Mouse (Mus musculus) right cerebral cortex, postnatal 4 days (tissue): Measurements from ENCODE around the gene Kcnk10.
A peak's percentile ranks its signal among the peaks of the same experiment; 100 is the strongest.

Source experiments
- DNase-seq: peaks from one replicate; pipeline ENCODE4 v3.0.0-alpha.2; 2022

Gene Kcnk10

DNA sequence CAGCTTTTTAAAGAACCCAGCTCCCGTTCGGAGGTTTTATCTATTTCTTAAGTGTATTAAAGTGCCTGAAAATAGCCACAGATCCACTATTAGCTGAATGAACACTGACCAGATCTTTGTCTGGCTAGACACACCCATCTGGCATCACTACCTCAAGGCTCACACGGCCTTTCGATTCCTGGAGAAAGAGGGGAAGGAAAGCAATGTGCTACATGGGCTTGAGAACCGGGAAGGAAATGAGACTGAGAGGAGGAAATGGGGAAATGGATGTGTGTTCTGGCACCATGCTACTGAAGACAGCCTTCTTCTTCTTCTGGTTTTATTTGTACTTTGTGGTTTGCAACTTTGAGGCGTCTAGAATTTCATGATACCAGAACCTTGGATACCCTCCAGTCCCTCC is 8.7 kb downstream of the Kcnk10 start:
- DNase-seq = no peak

DNA sequence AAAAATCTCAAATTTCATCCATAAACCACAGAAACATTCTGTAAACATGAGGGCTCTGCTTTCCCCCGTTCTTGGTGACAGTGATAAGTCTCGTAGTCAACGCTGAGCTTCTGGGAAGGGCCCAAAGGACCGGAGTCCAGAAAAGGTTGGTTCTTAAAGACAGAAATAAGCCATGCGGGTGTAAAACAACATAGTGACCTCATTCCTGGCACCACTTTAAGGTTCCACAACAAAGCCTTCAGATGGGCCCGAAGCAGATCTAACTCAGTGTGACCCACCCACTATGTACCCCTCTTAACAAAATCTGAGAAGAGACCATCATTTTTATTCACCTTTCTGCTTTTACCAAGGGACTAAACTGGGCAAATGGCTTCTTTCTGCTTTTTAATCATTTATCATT is 10.2 kb downstream of the Kcnk10 start:
- no peak for DNase-seq

DNA sequence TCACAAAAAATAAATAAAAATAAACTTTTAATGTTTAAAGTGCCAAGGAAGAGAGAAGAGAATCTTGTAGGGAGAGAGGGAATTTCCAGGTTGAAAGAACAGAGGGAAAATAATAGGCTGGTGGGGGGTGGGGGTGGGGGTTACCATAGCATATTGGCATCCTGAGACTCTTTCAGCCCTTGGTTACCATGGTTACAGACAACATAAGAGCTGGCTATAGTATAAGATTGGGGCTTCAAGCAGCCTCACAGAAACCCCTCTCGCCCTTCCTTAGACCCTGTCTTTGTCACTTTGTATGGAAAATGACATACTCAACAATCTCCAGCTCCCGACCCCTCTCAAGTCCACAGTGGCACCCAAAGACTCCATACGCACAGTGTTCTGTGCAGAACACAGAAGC is 13.7 kb downstream of the Kcnk10 start:
- no peak for DNase-seq

DNA sequence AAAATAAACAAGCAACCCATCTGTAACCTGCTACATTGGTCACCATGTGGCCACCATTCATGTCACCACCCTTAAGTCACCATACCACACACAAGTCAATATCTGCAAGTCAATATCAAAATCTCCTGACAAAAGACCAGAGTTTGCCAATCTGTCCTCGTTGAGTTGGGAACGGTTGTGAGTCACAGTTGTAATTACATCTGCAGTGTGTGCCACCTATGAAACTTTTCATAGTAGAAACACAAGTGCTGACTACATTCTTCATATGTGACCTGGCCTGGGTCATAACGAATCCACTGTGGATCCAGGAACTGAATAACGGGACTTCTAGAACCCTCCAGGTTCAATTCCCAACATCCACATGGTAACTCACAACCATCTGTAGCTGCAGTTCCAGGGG is 14.8 kb downstream of the Kcnk10 start:
- DNase-seq = no peak

DNA sequence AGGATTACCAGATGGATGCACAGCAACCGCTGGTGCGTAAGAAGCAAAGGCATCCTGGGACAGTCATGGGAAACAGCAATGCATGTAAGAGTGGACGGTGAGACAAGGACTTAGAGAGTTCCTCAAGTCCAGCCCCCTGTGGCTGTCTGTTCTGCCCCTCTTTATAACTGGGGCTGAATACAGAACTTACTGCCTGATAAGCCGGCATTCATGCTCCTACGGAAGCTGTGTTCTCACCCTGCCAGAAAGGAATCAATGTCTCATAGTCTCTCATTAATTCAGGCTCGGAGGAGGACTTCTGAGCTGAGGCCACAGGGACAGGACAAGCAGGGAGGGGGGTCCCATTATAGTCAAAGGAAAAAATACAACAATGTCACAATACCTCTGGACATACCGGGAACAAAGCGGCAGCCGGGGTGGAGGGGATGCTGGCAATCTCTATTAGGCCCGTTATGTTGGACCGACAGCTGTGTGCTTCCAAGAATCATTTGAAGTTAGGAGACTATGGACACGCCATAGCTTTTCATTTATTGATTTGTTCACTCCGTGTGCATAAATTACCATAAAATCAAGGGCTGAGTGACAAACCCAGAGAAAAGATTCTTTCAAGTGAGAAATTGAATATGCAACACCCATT is 15.7 kb downstream of the Kcnk10 start:
- no peak for DNase-seq

DNA sequence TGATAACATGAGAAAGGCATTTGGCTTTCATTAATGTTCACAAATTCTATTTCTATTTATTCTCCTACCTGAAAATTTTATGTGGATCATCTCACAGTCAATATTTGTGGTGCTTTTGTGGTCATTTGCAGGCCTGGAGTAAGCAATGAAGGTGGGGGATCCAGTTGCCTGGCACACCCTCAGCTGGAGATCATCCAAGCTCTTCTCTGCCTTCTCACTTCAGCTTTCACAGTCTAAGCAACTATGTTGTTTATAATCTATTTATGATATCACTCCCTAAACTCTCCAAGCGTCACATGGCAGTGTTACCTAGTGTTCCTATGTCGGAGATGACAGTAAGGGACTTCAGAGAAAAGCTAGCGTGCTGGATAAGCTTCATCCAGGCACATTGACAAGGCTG is 18.1 kb downstream of the Kcnk10 start:
- no peak for DNase-seq

DNA sequence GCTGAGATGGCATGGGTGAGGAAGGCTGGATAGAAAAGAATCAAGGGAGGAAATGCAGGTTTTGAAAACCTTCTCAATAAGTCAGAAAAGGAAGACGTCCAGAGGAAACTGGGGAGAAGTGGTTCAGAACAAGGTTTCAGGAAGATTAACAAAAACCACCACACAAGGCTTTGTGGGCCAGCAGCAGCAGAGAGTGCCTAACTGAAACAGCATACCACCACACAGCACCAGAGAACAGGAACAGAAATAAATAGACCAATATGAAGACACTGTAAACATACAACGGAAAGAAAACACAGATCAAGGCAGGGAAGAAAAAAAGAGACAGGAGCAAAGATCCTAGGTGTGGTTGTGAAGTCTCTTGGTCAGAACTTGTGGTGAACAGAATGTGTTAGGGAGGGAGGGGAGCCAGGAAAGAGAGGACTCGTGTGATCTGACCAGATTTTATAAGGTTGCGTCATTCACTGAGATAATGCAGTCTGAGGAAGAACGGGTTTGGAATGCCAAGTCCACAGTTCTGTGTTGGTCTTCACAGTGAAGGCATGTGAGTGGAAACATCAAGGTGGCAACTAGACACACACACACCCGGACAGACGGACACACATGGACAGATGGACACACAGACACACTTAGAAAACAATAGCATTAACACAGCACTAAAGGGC is 21.0 kb downstream of the Kcnk10 start:
- DNase-seq = no peak

DNA sequence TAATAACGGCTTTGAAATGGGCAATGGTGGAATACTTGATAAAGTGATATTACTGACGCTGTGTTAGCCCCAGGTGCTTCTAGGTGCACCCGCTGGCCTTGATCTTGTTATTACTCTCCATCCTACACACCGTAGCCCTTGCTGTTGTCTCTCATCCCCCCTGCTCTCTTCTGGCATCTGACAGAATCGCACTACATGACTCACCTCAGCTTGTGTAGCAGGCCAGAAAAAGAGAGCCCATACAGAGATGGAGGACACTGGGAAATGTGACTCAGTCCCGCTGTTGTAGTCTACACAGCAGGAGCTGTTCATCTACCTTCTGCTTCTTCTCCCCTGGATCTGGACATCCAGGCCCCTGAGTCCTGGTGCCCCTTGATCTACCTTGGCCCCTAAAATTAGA is 28.1 kb downstream of the Kcnk10 start:
- no peak for DNase-seq

DNA sequence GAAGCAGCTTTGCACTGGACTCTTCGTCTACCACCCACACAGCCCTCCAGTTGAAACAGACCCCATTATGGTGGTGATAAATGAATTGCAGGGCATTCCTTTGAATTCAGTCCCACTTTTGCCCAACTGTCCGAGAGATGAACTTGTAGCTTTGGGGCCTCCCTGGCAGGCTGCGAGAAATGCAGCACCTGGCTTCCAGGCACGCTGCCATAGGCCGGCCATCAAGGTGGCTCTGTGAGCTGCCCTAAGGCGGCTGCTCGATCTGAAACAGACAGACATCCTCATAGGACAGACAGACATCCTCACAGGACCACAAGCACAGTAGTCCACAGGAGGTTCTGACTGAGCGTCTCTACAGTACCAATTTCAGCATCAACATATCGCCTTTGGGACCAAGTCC is 30.0 kb downstream of the Kcnk10 start:
- no peak for DNase-seq

DNA sequence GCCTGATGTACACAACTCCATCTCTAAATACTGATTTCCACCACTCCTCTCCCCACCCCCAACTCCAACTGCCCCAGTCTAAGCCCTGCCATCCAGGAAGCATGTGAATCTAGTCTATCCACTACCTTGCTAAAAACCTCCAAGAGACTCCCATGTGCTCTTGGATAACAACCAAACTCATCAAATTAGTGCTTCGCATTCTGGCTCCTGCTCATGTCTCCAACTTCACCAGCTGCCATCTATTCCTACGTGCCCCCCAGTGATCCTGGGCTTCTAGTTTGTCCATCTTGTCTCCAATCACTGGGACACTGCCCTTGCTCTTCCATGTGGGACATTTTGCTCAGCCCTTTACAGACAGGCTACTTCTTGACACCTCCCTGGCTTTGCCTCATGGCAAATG is 32.2 kb downstream of the Kcnk10 start:
- DNase-seq = no peak

DNA sequence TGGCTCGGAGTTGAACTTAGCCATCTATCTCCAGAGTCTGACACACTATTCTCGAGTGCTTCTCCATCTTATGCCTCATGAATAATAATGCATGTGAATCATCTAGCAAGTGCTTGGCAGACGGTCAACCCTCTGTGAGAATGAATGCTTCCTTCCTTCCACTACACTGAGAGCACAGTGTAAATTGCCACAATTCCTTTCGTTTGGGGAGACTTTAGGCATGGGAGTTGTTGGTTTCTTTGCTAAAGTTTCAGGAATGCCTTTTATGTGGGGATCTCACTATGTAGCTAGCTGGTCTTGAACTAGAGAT is 32.9 kb downstream of the Kcnk10 start:
- DNase-seq = peak; percentile 72

DNA sequence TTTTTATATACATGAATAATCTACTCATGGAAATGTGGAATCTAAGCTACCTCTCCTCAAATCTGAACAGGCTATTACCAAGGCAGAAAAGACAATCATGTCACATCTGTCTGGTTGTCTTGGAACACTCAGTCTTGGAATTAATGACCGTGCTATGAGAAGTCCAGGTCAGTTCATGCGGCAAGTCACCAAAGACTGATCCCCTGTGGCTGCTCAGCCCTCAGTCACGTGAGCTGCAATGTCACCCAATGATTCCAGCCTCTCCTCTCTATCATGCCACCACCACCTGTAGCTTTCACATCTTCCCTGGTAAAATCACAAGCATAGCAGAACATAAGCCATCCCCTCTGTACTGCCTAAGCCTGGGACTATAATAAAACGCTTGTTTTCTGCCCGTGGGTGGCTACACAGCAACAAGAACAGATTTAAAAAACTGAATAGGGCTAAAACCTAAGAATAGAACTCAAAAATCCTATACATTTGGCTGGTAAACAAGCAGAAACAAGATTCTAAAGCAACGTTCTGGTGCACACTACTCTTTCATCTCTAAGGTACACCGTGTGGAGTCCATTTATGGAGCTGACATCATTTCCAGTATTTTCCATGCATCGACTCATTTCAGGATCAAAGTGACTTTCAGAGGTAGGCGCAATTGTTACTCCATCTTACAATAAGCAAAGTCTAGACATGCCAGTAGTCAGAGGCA is 33.4 kb downstream of the Kcnk10 start:
- no peak for DNase-seq

DNA sequence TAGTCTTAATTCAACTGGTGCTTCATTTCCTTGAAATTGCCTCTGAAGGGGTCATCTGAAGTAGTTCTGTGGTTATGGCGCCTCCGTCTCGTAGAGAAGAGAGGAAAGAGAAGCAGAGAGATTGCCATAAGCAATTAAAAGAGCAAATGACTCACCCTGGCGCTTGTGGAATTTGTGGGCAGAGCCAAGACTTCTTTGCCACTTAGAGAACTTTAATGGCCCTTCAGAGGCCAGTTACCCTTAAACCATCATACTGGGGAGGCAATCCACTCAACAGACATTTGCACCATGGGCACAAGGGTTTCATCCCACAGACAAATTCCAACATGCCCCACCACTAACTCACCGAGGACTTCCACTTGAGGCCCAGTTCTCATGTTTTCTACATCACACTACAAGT is 41.4 kb downstream of the Kcnk10 start:
- DNase-seq = no peak

DNA sequence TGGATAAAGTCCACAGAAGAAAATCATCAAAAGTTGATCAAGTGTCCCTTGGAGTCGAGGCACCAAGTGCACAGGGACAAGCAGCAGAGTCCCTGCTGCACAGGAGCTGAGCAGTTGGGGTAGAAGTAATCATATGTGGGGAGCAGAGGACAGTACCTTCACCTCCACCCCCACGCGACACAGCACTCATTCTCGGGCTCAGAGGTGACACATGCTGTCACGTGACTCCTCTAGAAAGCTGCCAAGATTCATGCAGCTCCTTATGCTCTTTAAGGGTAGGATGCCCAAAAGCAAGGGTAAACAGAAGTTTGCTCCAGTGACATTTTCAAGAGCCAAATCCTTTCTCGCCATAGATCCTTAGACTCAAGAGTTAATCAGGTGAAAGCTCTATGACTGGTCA is 42.1 kb downstream of the Kcnk10 start:
- no peak for DNase-seq

DNA sequence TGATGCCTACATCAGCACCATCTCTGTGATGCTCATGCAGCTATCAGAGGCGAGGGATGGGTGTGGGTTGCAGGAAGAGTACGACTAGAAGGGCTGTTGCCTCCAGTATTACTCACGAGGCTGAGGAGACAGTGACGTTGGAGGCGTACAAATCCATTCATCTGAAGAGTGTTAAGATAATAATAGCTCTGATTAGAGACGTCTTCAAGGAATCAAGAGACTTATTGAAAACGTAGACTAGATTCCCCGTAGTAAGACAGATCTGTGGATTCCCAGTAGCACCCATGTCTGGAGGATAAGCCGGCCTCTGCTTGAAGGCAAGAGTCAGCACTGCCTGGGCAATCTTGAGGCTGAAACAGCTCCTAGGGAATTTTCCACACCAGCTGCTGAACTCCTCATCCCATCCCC is 42.6 kb downstream of the Kcnk10 start:
- no peak for DNase-seq

DNA sequence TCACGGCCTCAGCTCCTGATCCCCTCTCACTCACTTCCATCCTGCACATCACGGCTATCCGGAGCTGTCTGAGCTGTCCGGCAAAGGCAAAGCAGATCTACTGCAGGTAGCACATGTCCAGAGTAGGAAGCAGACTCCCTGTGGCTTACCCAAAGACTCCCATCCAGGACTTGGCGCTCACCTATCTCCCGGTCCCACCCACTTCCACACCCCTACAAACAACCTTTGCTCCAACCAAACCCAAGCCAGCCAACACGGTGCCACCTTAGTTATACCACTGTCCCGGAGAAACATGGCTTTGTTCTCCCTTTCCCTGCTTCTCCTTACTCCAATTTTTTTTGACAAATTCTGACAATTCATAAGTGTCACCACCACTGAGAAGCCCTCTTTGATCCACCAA is 49.5 kb downstream of the Kcnk10 start:
- DNase-seq = no peak

DNA sequence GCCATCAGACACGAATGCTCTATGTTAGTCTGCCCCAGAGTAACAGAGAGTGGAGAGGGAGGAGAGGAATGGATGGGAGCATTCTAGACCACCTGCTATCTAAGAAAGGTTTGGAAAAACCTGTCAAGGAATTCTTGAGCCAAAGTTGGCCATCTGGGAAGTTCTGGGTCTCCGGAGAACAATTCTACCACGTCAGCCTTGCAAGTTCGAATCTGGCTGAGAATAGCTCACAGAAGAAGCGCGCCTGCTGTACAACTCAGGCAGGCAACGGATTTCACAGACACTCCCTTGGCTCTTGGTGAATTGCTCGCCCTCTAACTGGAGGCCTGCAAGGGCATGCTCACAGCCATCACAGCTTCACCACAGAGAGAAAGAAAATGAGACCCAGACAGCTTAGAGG is 52.7 kb downstream of the Kcnk10 start:
- DNase-seq = no peak

DNA sequence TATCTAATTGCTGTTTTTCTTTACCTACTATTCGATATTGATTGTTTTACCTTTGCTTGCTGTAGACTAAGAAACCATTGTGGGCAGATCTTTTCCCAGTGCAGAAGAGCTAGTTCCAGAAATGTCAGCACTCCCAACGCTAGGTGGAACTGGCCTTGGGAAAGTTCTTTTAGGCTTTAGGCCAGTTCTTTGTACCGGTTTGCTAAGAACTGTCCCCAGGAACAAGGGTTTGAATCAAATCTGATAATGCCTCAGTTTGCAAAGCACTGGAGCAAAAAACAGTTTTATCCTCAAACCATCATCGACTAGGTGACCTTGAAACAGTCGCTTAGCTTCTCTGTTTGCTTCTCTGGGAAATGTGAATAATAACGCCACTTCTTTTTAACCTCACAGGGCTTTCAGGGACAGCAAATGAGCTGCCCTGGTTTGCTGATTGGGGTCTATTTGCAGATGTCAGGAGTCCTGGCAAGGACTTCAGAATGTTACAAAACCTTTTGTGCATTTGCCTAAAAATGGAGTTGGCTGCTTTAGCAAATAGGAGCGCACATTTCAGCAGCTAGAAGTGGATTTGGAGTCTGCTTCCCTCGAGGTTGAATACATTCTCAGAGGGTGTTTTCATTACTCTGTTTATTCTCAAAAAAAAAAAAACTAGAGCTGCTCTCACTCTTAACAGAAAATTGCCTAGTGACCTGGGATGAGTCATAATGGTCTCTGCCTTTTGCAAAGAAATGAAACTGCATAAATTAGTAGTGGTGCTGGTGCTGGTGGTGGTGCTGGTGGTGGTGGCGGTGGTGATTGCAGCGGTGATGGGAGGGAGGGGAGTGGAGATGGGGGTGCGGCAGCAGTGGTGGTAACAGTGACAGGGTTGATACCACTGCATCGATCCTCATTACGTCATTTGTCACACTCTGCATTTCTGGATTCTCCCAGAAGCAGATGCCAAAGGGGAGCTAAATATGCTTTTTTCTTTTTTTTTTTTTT is 53.5 kb downstream of the Kcnk10 start:
- DNase-seq = no peak

DNA sequence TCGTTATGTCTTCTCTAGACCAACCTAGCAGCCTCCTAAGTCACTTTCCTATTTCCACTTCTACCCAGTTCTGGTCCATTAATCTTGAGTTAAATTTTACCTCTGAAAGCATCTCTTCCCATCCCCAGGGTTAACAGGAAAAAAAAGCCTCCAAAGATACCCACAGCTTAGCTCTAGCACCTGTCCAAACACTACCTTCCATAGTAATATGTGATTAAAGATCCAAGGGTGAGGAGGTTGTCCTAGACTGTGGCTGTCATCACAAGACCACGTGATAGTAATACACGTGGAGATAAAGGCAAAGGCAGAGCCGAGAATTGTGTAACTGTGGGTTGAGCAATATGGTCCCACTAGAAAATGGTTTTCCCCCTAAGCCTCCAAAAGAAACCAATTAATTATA is 56.8 kb downstream of the Kcnk10 start:
- no peak for DNase-seq

DNA sequence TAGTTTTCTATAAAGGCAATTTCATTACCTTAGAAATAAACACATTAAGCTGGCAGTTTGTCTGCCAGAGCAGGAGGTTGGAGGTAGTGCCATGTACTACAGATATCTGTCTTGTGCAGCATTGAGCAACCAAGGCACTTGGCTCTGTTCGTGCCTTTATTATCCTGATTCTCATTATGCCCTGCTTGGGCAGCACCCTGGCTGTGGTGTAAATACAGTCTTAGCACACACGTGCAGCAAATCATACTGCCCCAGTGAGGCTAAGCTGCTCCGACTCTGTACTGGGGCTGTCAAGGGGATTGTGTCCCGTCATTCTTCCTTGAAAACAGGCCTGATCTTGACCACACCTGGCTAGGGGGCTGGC is 57.6 kb downstream of the Kcnk10 start:
- DNase-seq = no peak

DNA sequence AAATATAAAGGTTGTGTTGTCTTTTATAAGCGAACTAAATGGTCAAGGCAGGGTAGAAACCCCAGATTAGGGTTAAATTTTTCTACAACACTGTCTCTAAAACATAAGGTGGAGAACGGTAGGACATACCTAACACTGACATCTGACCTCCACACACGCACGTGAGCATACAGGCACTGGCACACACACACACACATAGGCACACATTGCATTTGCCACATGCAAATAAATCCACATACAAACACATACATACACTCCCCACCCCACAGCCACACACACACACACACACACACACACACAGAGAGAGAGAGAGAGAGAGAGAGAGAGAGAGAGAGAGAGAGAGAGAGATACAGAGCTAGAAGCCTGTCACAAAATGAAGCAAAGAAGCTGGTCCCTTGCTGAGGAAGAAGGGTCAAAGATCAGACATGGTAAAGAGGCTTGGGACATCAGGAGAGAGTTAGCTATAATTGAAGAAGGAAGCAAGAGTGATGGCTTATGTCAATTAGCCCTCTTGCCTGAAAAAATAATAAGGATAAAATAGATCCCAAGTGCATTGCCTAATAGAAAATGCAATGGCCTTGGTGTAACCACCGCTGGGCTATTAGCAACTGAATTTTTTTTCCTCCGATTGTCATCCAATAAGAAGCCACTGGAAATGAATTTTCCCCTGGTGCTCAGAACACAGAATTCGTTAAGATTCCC is 58.1 kb downstream of the Kcnk10 start:
- DNase-seq = no peak

DNA sequence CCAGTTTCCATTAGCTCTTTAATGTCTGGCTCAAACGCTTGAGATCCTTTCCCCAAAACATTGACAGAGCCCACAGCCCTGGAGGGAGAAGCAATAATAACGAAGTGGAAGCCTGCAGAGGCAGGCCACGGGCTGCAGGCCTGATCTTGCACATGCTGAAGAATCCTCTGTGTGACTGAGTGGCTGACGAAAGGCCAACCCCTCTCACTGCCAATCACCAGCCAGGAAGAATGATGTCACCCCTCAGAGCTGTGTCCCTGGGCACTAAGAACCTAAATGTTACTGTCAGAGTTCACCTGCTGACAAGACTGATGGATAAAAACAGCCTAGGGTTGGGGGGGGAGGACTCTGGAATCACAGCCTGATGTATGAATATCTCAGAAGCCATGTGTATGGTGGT is 72.5 kb downstream of the Kcnk10 start:
- DNase-seq = no peak
